ENCODE assay signal across 8 mouse cellular contexts in the genomic region with DNA sequence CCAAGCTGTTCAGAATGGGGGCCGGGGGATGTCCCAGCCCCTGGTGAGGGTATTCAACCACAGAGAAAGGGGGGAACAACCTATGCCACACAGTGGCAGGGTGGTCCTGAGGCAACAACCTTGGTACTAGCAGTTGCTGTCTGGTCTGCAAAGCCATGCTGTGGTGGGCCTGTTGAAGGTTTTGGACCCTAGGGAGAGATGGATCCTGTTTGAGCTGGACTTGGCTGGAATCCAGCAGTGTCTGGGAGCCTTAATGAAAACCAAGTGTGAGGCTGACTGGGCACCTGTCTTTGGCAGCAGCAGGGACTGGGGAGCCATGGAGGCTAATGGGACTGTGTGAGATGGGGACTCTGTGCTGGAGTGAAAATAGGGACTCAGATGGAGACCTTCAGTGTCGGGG. TPM values are rescaled to one million over a fixed set of nuclear protein-coding genes. Genes with fewer than 3 reads are reported as not detected.
DNase-seq lines count a peak whose midpoint lies in the region; ATAC-seq and TF ChIP-seq lines count a peak whose summit lies in the region.

No protein-coding gene starts in this region.

- H3K27ac ChIP-seq in heart, postnatal 0 days (ENCODE audit: low read depth), result peak overlapping the region; percentile 58

- peak overlapping the region; percentile 52 for H3K4me2 ChIP-seq in heart, postnatal 0 days (ENCODE audit: low read depth, low read length)

- no peak for TF ChIP-seq CTCF in heart, postnatal 0 days (IDR thresholded peaks at IDR 0.05; ENCODE audit: low read depth)

- H3K9me3 ChIP-seq in heart, postnatal 0 days (replicated peaks; ENCODE audit: control insufficient read depth, low read length), result no peaks in the 10 kb centered on the region

- H3K9ac ChIP-seq in heart, postnatal 0 days (replicated peaks; ENCODE audit: low read depth, low read length), result peak overlapping the region; percentile 29; the same call in 1 of the 2 replicates

- DNase-seq in urinary bladder, postnatal 14 days (ENCODE audit: low spot score), result peak; percentile 29
- no peak for DNase-seq in urinary bladder, postnatal 36 days (ENCODE audit: low spot score in 2 of 2)
- DNase-seq in heart, postnatal 0 days (ENCODE audit: low spot score), result no peak
- peak; percentile 75 for DNase-seq in kidney, postnatal 14 days
- DNase-seq in neural tube, embryonic 10.5 days (ENCODE audit: extremely low spot score, low spot score), result peak; percentile 38
- DNase-seq in gastrocnemius, adult 8-10 months (ENCODE audit: low spot score in 2 of 2), result no peak
- no peak for DNase-seq in cerebellum, adult 11-12 months

- H3K27me3 ChIP-seq in heart, postnatal 0 days (ENCODE audit: control insufficient read depth, insufficient read depth, low read length), result no peaks in the 10 kb centered on the region

- peak overlapping the region; percentile 21 for H3K4me3 ChIP-seq in heart, postnatal 0 days (ENCODE audit: low read depth, low read length)

- no peak for TF ChIP-seq EP300 in heart, postnatal 0 days (IDR thresholded peaks at IDR 0.05; ENCODE audit: low read depth)

- peaks cover 38% of the 10 kb centered on the region for H3K4me1 ChIP-seq in heart, postnatal 0 days (ENCODE audit: control insufficient read depth, insufficient read depth)

- H3K36me3 ChIP-seq in heart, postnatal 0 days (replicated peaks; ENCODE audit: control insufficient read depth, insufficient read depth, low read length), result no peaks in the 10 kb centered on the region

- WGBS in heart, postnatal 0 days, result 43% methylated on average over 2 of the region's 2 CpGs

- ATAC-seq in heart, postnatal 0 days (ENCODE audit: insufficient read depth, low read depth), result 0 out of 2 replicates have a peak, but pooled peaks have one; percentile 3
- ATAC-seq in erythroblast, adult 5-6 weeks (replicated peaks; ENCODE audit: low FRiP score, poor library complexity, severe bottlenecking), result no peak

RNA-seq across cellular contexts. Expression of a gene that starts 0.5 kb away (rescaled TPM):
- total RNA-seq in heart, postnatal 0 days (2014; rRNA removed; ENCODE audit: low replicate concordance), result 17.7 and 21.9 TPM in 2 replicates
- polyA plus RNA-seq in heart, postnatal 0 days (2015; fragmentation: Nextera tagmentation; extraction: Ambion mirVana), result 7.2 and 7.7 TPM in 2 replicates
- 1 to 10 TPM in 3 of 4 experiments, under 1 TPM in 1; 0.99 to 2.2 (median 1.5) TPM for total RNA-seq in gastrocnemius, adult 8-10 months (2022)
- total RNA-seq in erythroblast, adult 5-6 weeks (2015; ENCODE audit: low replicate concordance), result not detected in 2 replicates
- not detected in 2 replicates for total RNA-seq in erythroblast, adult 5-6 weeks (2017; ENCODE audit: low replicate concordance)

RNA-seq across cellular contexts. Expression of a gene that starts 7.7 kb away (rescaled TPM):
- total RNA-seq in heart, postnatal 0 days (2014; rRNA removed; ENCODE audit: low replicate concordance), result not detected in 2 replicates
- polyA plus RNA-seq in heart, postnatal 0 days (2015; fragmentation: Nextera tagmentation; extraction: Ambion mirVana), result 0.08 and 0.10 TPM in 2 replicates
- under 1 TPM in 1 of 4 experiments, not detected in 3; 0.48 TPM for total RNA-seq in gastrocnemius, adult 8-10 months (2022)
- not detected in 2 replicates for total RNA-seq in erythroblast, adult 5-6 weeks (2015; ENCODE audit: low replicate concordance)
- total RNA-seq in erythroblast, adult 5-6 weeks (2017; ENCODE audit: low replicate concordance), result not detected in 2 replicates

RNA-seq across cellular contexts. Expression of a gene that starts 51.9 kb away (rescaled TPM):
- 0.66 and 0.80 TPM in 2 replicates for total RNA-seq in heart, postnatal 0 days (2014; rRNA removed; ENCODE audit: low replicate concordance)
- 0.10 and 0.14 TPM in 2 replicates for polyA plus RNA-seq in heart, postnatal 0 days (2015; fragmentation: Nextera tagmentation; extraction: Ambion mirVana)
- under 1 TPM in 1 of 4 experiments, not detected in 3; 0.15 TPM for total RNA-seq in gastrocnemius, adult 8-10 months (2022)
- total RNA-seq in erythroblast, adult 5-6 weeks (2015; ENCODE audit: low replicate concordance), result 1.2 and 2.5 TPM in 2 replicates
- 0.56 and 1.9 TPM in 2 replicates for total RNA-seq in erythroblast, adult 5-6 weeks (2017; ENCODE audit: low replicate concordance)

Comparison
In these comparisons a context has a peak if more than half of its experiments do, and no peak if none do; other contexts are left out.
1. DNase-seq: peak in urinary bladder, postnatal 14 days (single experiment), kidney, postnatal 14 days (single experiment) and neural tube, embryonic 10.5 days (single experiment); none in urinary bladder, postnatal 36 days (0 of 2), heart, postnatal 0 days (single experiment), gastrocnemius, adult 8-10 months (0 of 2) and cerebellum, adult 11-12 months (single experiment).